Mouse (Mus musculus) spleen, postnatal 4 days (tissue): ENCODE results near the gene Ift57.

Source experiments
- DNase-seq, 2 experiments: peaks; one replicate each; pipeline ENCODE4 v3.0.0; 2022; ENCODE audit warnings: low spot score in 2 of 2

The Ift57 gene

DNA sequence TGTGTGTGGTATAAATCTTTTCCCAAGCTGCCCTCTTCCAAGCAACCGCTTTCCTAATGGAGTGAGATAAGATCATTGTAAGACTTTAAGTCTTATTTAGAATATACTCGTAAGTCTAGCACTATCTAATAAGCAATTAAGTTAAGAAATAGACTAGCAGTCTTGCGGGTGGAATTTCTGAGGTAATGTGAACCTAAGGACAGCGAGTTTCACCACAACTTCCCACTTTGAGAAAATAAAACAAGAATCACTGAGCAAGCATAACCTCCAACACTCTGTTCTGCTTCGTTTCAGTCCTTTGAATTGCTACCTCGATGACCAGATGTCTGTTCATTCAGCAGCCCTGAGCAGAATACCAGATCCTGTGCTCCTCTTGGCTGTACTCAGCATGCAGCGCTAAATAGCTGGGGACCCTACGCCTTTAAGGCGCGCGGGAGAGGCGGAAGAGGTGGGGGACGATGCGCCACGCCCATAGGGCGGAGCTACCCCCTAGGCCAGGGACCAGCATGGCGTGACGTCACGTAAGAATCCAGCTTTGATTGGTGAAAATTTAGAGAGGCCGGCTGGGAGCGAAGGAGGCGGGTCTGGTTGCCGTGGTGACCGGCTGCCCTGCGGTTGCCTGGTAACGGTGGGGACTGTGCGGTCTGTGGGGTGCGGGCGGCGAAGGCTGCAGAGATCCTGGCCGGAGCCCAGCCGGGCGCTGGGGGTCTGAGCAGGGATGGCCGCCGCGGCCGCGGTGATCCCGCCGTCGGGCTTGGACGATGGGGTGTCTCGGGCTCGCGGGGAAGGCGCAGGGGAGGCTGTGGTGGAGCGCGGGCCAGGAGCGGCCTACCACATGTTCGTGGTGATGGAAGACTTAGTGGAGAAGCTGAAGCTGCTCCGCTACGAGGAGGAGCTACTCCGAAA, at the start of gene Ift57:
Gene Ift57 (plus strand): TSS at position 614 of the 906 bp plus-strand sequence.
- DNase-seq: peak; percentile 97 to 98

DNA sequence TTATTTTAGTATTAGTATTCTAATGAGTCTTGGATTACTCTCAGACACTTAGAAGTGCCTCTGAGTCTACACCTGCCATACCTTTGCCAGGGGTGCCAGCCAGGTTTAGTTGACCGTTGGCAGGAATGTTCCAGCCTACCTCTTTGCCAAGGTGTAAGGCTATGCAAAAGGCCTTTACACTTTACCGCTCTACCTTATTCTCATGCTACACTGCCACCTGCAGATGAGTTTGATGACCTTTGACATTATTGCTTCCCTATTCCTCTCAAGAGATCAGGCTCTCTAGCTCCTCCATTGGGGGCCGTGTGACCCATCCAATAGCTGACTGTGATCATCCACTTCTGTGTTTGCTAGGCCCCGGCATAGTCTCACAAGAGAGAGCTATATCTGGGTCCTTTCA, 41.9 kb upstream of the Ift57 start:
- no peak for DNase-seq

DNA sequence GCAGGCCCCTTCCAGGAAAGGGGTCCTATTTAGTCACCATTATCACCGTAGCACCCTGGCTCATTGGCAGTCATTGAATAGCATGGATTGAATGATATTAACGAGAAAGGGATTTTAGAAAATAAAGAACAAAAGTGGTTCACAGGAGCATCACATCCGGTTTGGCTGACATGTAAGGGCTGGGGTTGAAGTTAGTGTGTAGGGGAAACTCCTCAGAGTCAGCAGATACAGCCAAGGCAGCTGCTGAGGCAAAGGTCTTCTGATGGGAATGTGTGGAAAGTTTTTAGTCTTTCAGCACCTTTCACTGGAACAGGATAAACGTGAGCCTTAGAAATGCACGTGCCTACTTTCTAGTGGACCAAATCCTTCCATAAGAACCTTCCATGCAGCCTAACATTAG, 41.0 kb upstream of the Ift57 start:
- DNase-seq: no peak

DNA sequence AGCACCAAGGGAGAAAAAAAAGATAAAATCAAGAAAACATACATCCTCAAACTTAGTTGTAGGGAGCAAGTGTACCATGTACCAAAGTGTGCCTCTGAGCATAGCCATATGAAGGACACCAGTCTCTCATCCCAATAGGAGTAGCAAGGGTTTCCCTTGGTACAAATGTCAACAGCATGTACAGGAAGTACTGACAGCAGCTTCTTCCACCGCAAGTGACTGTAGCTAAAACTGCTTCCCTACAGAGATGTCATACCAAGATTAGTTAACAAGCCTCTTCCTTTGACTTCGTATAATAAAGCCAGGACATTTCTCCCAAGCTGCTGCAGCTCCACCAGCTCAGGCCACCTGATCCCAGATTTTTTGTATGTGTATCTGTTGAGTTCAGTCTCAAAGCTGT, 39.9 kb upstream of the Ift57 start:
- no peak for DNase-seq

DNA sequence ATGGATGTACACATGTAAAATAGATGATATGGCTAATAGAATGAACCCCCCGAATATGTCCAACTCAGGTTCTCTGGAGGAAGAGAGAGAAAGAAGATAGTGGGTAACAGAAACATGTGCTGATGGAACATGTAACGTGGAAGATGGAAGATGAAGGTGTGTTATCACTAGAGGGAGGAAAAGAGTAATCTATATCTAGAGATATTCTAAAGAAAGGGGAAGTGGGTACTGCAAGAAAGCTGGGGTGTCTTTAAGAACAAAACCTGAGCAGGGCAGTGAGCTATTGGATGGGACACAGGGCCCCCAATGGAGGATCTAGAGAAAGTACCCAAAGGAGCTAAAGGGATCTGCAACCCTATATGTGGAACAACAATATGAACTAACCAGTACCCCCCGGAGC, 38.9 kb upstream of the Ift57 start:
- DNase-seq: no peak

DNA sequence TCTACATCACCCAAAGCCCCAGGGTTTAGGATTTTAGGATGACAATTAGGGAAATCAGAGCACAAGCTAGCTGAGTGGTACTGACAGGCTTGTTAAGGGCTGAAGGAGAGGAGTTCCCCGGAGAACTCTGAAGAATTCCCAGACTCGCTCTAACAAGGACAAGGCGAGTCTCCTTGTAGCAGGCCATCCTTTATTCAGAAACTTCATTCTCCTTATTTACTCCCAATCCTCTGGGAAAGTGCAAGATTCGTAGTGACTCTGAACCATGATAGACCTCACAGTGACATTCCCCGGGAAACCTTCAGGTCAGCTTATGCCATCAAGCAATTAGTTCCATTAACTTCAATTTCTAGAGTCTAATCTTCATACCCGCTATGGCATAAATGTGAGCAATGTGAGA, 36.8 kb upstream of the Ift57 start:
- no peak for DNase-seq

DNA sequence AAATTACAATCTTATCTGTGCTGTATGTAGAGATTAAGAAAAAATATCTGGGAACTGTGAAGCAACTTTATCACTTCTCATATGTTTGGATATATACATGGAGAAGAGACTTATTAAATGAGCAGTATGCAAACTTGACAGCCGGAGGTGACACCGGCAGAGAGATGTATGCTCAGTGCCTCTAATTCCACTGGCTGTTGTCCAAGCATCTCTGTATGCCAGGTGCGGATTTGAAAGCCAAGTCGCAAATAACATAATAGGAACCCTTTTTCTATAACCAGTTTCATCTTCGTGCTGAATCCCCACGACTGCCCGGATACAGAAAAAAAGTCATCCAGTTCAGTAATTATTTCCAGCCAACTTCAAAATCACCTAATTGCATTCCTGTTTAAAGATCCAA, 34.4 kb upstream of the Ift57 start:
- DNase-seq: no peak

DNA sequence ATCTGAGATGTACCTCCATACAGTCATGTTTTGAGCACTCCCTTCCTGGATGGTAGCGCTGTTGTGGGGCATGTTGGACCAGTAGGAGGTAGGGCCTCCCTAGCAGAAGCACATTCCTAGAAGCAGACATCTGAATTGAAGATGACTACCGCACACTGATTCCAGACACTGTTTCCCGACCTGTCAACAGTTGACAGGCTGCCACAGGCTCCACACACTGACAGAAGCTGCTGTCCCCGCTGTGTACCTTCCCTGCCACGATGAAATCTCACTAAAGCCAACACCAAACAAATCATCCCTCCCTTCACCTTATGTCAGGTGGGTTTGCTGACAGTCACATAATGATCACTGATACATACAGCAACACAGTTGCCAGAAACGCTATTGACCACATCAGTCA, 19.4 kb upstream of the Ift57 start:
- no peak for DNase-seq

DNA sequence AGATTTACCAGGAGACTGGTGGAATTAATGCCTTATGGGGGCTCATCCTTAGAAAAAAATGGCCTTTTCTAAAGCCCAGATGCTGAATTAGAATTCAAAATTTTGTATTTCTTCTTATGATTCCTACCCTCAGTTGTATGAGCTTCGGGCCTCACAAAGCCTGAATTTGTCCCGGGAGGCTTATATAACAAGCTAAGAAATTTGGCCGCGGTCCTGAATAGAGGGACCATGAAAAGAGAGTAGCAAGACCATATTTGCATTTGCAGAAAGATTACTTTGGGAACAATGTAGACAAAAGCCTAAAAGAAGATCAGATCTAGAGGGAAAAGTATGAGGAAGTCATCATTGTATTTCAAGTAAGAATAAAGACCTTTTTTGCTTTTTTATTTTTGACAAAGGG, 14.1 kb upstream of the Ift57 start:
- DNase-seq: no peak

DNA sequence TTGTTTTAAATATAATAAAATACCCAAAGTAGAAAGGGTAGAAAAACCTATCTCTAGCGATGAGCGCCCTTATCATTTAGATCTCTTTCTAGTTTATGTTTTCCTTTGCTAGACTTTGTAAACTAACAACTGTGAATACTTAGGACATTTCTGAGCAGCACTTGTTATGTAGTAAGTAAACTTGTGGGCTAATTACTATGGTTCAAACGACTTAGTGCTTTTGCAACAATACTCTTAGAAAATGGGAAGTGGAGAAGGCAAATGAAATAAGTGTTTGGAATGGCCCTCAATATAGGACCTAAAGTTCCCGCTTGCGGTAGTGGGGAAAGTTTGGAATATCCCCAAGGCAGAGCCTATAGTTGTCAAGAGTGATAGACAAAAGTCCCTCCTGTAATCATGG, 788 bp downstream of the Ift57 start:
- no peak for DNase-seq

DNA sequence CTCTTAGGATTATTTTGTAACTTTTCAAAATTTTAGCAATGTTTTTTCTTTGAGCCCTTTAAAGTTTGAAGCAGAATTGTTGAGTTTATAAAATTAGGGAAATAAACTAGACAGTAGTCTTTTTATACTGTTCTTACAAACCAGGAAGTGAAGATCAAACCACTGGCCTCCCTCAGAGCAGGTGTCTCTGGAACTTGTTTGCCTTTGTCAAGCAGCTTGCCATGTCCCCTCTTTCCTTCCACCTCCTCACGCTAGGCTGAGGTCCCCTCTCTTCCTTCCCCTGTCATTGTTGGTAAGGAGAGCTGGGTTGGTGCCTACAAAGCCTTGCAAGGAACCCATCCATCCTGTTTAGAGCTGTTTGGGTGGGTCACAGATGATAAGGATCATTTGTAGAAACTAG, 9.0 kb downstream of the Ift57 start:
- no peak for DNase-seq

DNA sequence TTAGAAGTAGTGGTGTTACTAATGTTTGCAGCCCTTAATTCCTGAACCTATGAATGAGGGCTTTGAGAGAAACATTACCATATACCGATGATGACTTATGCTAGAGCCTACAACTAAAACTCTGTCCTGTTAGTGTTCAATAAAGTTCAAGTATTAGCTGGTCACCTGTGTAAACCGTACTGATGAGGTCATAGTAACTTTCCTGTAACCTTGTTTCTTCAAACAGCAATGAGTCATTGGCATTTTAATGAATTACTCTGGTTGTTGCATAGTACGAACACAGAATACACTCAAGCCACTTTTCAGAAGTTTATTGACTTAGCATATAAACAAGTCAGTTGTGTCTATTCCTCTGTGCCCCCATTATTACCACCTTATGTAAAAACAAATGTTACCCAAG, 11.2 kb downstream of the Ift57 start:
- DNase-seq: no peak

DNA sequence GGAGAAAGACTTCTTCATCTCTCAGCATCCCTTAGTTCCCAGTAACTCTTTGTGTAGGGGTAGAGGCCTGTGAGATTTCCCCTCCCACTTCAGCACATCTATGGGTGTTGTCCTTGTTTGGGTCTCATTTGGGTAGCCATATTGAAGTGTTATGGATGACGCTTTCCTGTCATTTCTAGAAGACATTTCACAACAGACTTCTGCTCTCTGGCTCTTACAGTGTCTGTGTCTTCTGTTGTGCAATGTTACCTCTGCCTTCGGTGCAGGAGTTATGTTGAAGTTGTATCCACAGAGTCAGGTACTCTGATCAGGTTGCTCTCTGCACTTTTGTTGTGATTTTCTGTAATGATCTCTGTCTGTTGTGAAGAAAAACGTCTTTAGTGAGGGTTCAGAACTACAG, 14.3 kb downstream of the Ift57 start:
- DNase-seq: no peak

DNA sequence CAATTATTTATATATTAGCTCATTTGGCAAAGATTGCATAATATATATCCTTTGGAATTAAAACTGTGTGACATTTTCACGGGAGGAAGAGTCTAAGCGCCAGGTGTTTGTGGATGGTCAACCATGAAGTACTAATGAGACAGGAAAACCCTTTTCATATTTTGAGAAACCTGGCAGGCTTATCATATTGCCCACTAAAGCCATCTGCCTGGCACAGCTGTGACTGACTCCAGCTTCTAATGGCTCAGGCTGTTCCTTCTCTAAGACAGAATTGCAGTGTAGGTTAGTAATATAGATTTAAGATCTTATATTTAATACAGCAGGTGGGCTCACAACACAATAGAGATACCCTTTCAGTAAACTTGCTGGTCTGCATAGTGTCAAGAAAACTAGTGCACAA, 21.6 kb downstream of the Ift57 start:
- DNase-seq: no peak

DNA sequence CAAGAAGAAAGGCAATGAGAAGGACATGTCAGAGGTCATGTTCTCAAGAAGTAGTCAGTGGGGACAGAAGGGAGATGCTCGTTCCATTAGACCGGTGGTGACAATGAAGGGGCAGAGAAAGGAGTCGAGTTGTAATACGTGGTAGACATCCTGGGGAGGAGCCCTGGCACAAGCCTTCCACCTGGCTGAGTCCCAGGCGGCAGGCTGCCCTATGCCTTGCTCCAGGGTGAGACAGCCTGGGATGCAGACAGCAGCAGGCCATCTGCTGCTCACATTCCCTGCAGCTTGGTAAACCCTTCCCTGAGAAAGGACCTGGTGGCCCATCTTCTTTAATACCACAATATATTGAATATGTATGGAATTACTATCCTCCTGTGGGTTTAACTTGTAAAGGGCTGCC, 22.6 kb downstream of the Ift57 start:
- DNase-seq: no peak

DNA sequence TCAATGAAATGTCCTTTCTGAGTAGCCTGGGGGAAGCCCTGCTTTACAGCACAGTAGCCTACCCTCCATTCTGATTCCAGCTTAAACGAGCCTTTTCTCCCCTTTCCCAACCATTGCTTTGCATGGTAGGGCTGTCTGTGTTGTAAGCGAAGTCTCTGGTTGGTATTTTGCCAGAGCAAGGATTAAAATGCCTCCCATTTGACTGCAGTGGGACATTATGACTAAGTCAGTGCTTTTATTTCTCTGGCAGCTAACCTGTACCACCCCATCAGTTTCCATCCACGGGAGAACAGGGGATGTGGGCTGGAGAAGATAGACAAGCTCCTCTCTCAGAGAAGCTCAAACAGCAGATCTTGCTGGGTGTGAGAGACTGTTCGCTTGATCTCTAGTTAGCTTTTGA, 24.2 kb downstream of the Ift57 start:
- DNase-seq: no peak

DNA sequence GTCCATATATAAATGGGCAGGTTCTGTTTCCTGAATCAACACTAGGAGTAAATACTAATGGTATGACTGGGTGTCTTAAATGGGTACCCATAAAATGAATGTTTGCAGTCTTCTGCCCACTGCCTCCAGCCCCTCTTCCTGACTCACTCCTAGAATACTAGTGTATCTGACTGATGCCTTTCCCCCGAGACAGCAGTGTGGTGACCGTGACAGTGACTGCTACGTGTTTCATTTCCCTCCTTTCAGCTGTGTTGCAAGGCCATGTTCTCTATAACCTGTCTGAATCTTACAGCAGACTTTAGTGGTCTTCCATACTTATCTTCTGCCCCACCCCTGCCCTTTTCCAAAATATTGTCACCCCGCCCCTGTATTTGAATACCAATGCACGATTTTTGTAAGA, 25.2 kb downstream of the Ift57 start:
- no peak for DNase-seq

DNA sequence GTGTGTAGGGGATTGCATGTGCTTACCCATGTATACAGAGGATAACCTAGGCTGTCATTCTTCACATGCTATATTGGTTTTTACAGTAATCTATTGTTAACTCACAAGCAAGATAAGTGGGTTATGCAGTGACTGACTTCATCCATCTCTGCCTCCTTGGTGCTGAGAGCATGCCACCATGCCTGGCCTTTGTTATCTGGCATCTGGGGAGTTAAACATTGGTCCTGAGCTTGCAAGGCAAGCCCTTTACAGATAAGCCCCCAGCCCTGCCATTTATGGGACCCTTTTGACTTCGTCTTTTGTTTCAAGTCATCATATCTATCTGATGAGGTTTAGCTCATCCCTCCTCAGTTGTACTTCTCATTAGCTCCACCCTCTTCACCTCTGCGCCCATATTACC, 25.9 kb downstream of the Ift57 start:
- DNase-seq: no peak

DNA sequence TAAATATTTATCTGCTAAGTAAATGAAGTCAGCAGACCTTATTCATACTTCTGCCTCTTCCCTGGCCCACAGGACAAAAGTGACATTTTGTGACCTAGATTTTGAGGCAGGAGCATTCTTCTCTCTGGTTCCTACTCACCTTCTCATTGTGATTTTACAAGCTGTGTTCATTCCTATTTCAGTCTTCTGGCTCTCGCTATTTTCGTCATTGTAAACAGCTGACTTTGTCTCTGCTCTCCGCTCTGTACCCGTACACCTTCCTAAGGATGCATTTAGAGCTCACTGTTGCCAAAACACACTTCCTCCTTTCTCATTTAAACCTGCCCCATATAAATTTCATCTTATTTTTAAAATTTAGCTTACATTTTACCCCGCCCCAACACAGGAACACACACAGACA, 26.4 kb downstream of the Ift57 start:
- no peak for DNase-seq

DNA sequence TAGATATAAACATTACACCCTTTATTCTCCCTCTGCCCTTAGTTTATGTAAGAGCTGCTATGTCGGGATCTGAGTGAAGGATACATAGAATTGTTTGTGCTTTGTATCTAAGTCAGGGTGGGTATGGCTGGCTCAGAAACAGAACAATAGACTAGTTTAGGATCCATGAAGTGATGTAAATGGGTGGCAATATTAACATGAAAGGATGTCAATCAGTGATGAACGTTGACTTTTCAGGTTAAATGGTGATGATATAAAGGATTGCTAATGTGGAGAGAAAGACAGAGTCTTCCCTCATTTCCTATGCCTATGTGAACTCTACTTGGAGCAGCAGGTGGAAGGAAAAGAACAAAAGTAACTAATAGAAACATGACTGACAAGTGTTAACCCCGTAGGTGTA, 27.2 kb downstream of the Ift57 start:
- DNase-seq: no peak

DNA sequence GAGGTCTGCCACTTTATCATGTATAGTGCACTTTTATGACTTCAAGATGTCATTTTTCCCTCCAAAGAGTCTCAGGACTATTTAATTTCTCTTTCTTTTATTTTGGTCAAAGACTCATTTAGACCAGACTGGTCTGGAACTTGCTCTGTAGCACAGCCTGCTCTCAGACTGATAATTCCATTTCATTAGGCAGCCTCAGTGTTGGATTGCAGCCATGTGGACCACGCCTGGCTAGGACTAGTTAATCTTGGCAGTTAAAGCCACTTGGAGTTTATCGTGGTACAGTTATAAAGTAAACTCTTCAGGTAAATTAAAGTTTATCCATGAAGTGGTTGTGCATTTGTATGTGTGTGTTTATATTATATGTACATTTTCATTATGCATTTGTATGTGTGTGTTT, 27.7 kb downstream of the Ift57 start:
- peak in 1 of 2 experiments; percentile 65 for DNase-seq

DNA sequence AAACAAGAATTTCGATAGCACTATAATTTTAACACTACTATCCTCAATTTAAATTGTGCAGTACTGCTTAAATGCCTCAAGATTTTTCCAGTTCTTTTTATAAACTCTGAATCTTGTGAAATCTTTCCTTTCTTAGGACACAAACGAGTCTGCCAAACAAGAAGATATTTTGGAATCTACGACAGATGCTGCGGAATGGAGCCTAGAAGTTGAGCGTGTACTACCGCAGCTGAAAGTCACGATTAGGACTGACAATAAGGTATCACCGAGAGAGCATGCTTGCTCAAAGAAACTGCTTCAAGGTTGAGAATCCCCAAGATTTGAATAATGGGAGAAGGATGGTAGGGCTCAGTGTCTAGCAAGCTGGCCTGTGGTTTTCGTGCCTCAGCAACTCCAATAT, 37.5 kb downstream of the Ift57 start:
- no peak for DNase-seq

DNA sequence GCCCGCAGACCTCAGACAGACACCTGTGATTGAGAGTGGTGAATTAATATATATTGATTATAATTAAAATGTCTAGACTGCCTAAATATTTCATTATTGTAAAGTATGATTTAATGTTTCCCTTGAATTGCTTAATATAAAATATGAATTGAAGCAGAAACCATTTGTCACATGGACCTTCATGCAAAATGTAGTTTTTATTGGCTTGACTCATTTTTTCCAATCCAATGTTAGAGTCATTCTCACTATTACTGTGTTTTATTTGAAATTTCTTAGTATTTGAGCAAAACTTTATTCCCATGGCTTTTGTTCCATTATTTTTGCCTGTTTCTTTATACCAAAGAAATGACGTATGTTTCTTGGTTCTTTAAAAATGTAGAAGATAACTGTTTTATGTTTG, 48.3 kb downstream of the Ift57 start:
- DNase-seq: no peak

DNA sequence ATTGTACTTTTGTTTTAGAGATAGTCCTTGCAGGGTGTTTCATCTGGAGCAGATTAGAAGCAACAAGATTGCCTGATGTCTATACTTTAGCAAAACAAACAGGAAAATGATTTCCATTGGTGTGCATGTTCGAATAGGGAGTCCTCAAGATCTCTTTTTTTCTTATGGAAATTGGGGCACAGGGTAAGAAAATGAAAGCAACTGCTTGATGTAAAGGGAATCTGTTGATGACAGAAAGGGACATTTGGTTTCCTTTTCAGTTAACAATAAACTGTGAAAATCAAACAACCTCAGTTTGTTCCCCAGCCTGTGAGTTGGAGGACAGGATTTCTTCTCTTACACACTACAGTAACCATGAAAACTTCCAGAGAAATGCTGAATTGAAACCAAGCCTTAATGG, 53.9 kb downstream of the Ift57 start:
- no peak for DNase-seq
